Mouse (Mus musculus): ENCODE results near the gene Olfr1230.

The Olfr1230 gene

DNA sequence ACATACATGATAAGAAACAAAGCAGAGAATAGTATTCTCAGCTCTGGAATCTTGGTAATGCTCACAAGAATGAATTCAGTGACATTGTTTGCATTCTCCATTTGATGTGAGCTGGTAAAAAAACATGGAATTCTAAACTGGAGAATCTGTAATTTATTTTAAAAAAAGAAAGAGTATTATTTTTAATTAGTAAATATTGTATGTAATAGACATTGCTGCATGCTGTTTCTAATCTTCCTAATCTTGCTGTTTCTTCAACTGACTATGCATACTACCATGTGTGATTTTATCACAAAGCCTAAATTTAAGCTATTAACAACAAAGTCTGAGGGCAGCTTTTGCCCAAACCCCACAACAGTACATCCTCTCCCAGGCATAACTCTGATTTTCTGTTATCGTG lies at the start of gene Olfr1230:
TSS of gene Olfr1230 (minus strand) at position 101 of the 400 bp plus-strand sequence.
- DNase-seq: no peak

- no peak for DNase-seq
Observed at GRCm38 (mm10) chr2:89342298-89342697, 45.2 kb upstream of the Olfr1230 start, which contains the start of gene Olfr1233. TSS of gene Olfr1233 (minus strand) at chr2:89342398.

DNA sequence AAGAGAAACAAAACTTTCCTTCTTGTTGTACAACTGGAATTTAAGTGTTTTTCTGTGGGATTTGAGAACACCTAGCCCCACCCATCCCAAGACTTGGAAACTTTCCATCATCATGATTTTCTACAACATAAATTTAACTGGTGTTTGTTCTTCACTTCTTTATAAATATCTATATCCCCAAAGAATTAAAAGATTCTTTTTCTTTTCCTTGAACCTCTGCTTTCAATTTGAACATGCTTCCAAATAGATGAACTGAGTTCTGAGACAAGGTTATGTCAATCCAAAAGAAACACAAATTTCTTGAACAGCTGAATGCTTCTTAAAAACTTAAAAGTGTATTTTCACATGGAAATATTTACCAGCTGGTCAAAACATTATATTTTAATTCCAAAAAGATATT lies 32.5 kb upstream of the Olfr1230 start, which contains the start of gene Olfr1232:
TSS of gene Olfr1232 (minus strand) at position 101 of the 400 bp plus-strand sequence.
- DNase-seq: no peak

GRCm38 (mm10) chr2:89306974-89307373 lies 9.9 kb upstream of the Olfr1230 start, which contains the start of gene Olfr1231:
TSS of gene Olfr1231 (minus strand) at chr2:89307074.
- no peak for DNase-seq

- DNase-seq: no peak
Observed at GRCm38 (mm10) chr2:89287914-89288313, 9.2 kb downstream of the Olfr1230 start, which contains the start of gene Olfr1229. TSS of gene Olfr1229 (minus strand) at chr2:89288014.

DNA sequence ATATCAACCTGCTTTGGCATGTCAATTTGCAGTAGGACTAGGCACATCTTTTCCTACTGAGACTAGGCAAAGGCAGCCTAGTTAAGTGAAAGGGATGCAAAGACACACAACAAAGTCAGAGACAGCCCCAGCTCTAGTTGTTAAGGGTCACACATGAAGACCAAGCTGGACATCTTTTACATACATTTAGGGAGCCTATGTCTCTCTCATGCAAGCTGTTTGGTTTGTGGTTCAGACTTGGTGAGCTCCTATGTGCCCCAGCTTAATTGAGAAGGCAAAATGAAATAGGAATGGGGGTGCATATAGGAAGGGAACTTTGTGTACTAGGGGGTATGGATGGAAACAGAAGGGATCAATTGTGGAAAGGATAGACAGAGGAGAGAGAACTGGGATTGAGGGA lies 43.1 kb downstream of the Olfr1230 start, which contains the start of gene Olfr1228:
TSS of gene Olfr1228 (minus strand) at position 101 of the 400 bp plus-strand sequence.
- no peak for DNase-seq

Measured in cerebellum, postnatal 25 days (tissue).